In genomic region chr1:134235391-134235921, GRCm38 (mm10) we compare ENCODE assay signal across 9 mouse cellular contexts. TPM values are rescaled to one million over a fixed set of nuclear protein-coding genes. Genes with fewer than 3 reads are reported as not detected.
DNase-seq lines count a peak whose midpoint lies in the region; ATAC-seq and TF ChIP-seq lines count a peak whose summit lies in the region.
"Had no signal": no experiment of that assay in that cellular context is flagged by ENCODE, and none has a peak within 500 bp of the region (broad histone marks: within the 10 kb centered on the region; RNA-seq: fewer than 3 reads in every experiment).

Gene Adora1, minus strand, starts transcription at chr1:134235431.

- intact Hi-C loops in gastrocnemius, adult 2 months (cut with DNase I) = no loop called here

- WGBS in forebrain, embryonic 15.5 days = under 1% methylated on average over 30 of the region's 37 CpGs
- WGBS in midbrain, embryonic 16.5 days = 1% methylated on average over 20 of the region's 37 CpGs

- H3K27ac ChIP-seq in gastrocnemius, adult 2 months = peak within 1 kb of the TSS; percentile 46; the same call in 1 of the 2 replicates
- peak within 1 kb of the TSS; percentile 66 for H3K27ac ChIP-seq in forebrain, embryonic 15.5 days (replicated peaks)
- peak within 1 kb of the TSS; percentile 31; the same call in 1 of the 2 replicates for H3K27ac ChIP-seq in midbrain, embryonic 16.5 days (ENCODE audit: low read length)

- H3K9ac ChIP-seq in forebrain, embryonic 15.5 days (replicated peaks) = peak within 1 kb of the TSS; percentile 56
- peak within 1 kb of the TSS; percentile 77 for H3K9ac ChIP-seq in midbrain, embryonic 16.5 days (ENCODE audit: low read depth, low read length)

- no peaks in the 10 kb centered on the region for H3K36me3 ChIP-seq in forebrain, embryonic 15.5 days
- no peaks in the 10 kb centered on the region for H3K36me3 ChIP-seq in midbrain, embryonic 16.5 days (ENCODE audit: control insufficient read depth, insufficient read depth, low read length)

- no peaks in the 10 kb centered on the region for H3K9me3 ChIP-seq in forebrain, embryonic 15.5 days
- no peaks in the 10 kb centered on the region for H3K9me3 ChIP-seq in midbrain, embryonic 16.5 days (replicated peaks; ENCODE audit: control insufficient read depth, low read length, poor library complexity, severe bottlenecking)

- H3K27me3 ChIP-seq in forebrain, embryonic 15.5 days = peaks cover 19% of the 10 kb centered on the region
- peaks cover 7% of the 10 kb centered on the region for H3K27me3 ChIP-seq in midbrain, embryonic 16.5 days (ENCODE audit: control insufficient read depth, insufficient read depth, low read depth, low read length)

- peak within 1 kb of the TSS; percentile 72 for H3K4me3 ChIP-seq in gastrocnemius, adult 2 months
- peak within 1 kb of the TSS; percentile 49 for H3K4me3 ChIP-seq in forebrain, embryonic 15.5 days
- peak within 1 kb of the TSS; percentile 57 for H3K4me3 ChIP-seq in midbrain, embryonic 16.5 days (ENCODE audit: low read depth, low read length)

- ATAC-seq in forebrain, embryonic 15.5 days (replicated peaks) = peak; percentile 51
- ATAC-seq in midbrain, embryonic 16.5 days = peak; percentile 43

- peak within 1 kb of the TSS; percentile 81 for H3K4me2 ChIP-seq in forebrain, embryonic 15.5 days (replicated peaks)
- peak within 1 kb of the TSS; percentile 92 for H3K4me2 ChIP-seq in midbrain, embryonic 16.5 days (ENCODE audit: low read length)

- no peak for TF ChIP-seq CTCF in gastrocnemius, adult 2 months (IDR thresholded peaks at IDR 0.05)

- no peak for DNase-seq in gastrocnemius, adult 2 months
- DNase-seq in gastrocnemius, postnatal 25 days = no peak
- peak; percentile 33 for DNase-seq in ZHBTc4 (ENCODE audit: low read depth, low spot score)
- DNase-seq in layer of hippocampus, postnatal 10 days (ENCODE audit: low spot score in 2 of 2) = no peak
- DNase-seq in spleen, postnatal 10 days (ENCODE audit: low spot score in 2 of 2) = no peak
- DNase-seq in ovary, adult 18-20 months (ENCODE audit: low spot score) = no peak

- H3K4me1 ChIP-seq in forebrain, embryonic 15.5 days = peaks cover 37% of the 10 kb centered on the region
- H3K4me1 ChIP-seq in midbrain, embryonic 16.5 days (ENCODE audit: control insufficient read depth, insufficient read depth, low read length) = peaks cover 24% of the 10 kb centered on the region

RNA-seq across cellular contexts. Expression of gene Adora1, which starts in this region (rescaled TPM):
- under 1 TPM; 0.20 to 0.31 TPM for total RNA-seq in gastrocnemius, adult 2 months (2021)
- total RNA-seq in gastrocnemius, postnatal 25 days (2021) = 1 to 10 TPM in 1 of 2 experiments, under 1 TPM in 1; 0.49 to 2.7 TPM
- polyA plus RNA-seq in forebrain, embryonic 15.5 days (2015; fragmentation: Nextera tagmentation; extraction: Ambion mirVana) = 14.0 and 15.7 TPM in 2 replicates
- 100 to 1,000 TPM; 162 to 169 TPM for total RNA-seq in layer of hippocampus, postnatal 10 days (2021)
- 18.0 and 26.6 TPM in 2 replicates for polyA plus RNA-seq in midbrain, embryonic 16.5 days (2015; fragmentation: Nextera tagmentation; extraction: Ambion mirVana)
- total RNA-seq: MEL had no signal

Comparison
In these comparisons a context has a peak if more than half of its experiments do, and no peak if none do; other contexts are left out.
1. RNA of gene Adora1 (total RNA-seq): 162 to 169 TPM in layer of hippocampus, postnatal 10 days; 0.49 to 2.7 TPM in gastrocnemius, postnatal 25 days and 0.20 to 0.31 TPM in gastrocnemius, adult 2 months; every median in the first group is over 10 times any median in the second.
2. Peak in every context shown above with its lines, with median percentiles within 50 percentile points of each other: H3K27ac ChIP-seq and H3K4me3 ChIP-seq.